Mouse (Mus musculus) stomach, postnatal 0 days (tissue): Measurements from ENCODE around the gene Mark1. TPM values are rescaled to one million over a fixed set of nuclear protein-coding genes. Genes with fewer than 3 reads are reported as not detected.

Experiments used
- ATAC-seq: fragments of 200-750 bp; cut with Nextera tagmentation; 2 replicates; pipeline ENCODE4 v1.8.0; 2017; ENCODE audit not compliant: low FRiP score, low TSS enrichment
- DNase-seq: peaks from one replicate; pipeline ENCODE4 v3.0.0-alpha.2; 2016; ENCODE audit warnings: low spot score
- H3K27ac ChIP-seq: fragments of 300-500 bp; sonication (generic); replicated peaks from 2 replicates; pipeline ENCODE4 v1.5.1; 2014; ENCODE audit warnings: mild to moderate bottlenecking, control low read depth
- H3K27me3 ChIP-seq: fragments of 300-500 bp; sonication (generic); 2 replicates; pipeline ENCODE4 v1.6.1; 2014; ENCODE audit warnings: low read length; ENCODE audit not compliant: control insufficient read depth, insufficient read depth
- H3K36me3 ChIP-seq: fragments of 300-500 bp; sonication (generic); 2 replicates; pipeline ENCODE4 v1.6.1; 2014; ENCODE audit warnings: low read length, mixed read lengths; ENCODE audit not compliant: control insufficient read depth, insufficient read depth
- H3K4me1 ChIP-seq: fragments of 300-500 bp; sonication (generic); replicated peaks from 2 replicates; pipeline ENCODE4 v1.6.1; 2014; ENCODE audit warnings: antibody characterized with exemption; ENCODE audit not compliant: control insufficient read depth, insufficient read depth
- H3K4me2 ChIP-seq: fragments of 300-500 bp; sonication (generic); replicated peaks from 2 replicates; pipeline ENCODE4 v1.6.1; 2014; ENCODE audit warnings: low read depth, mild to moderate bottlenecking, control low read depth, moderate library complexity
- H3K4me3 ChIP-seq: fragments of 300-500 bp; sonication (generic); 2 replicates; pipeline ENCODE4 v1.5.1; 2014; ENCODE audit warnings: low read depth, low read length, control low read depth
- H3K9ac ChIP-seq: fragments of 300-500 bp; sonication (generic); 2 replicates; pipeline ENCODE4 v1.6.1; 2014; ENCODE audit warnings: mild to moderate bottlenecking, low read length, control low read depth, mixed read lengths
- H3K9me3 ChIP-seq: fragments of 300-500 bp; sonication (generic); 2 replicates; pipeline ENCODE4 v1.6.1; 2016; ENCODE audit warnings: low read length; ENCODE audit not compliant: control insufficient read depth
- CTCF ChIP-seq: IDR thresholded peaks from 2 replicates; pipeline ENCODE4 v1.5.1; 2016; ENCODE audit warnings: antibody characterized with exemption, low read depth, mild to moderate bottlenecking, moderate library complexity
- EP300 ChIP-seq: optimal IDR thresholded peaks from 2 replicates; pipeline ENCODE3; 2016; ENCODE audit warnings: antibody characterized with exemption
- WGBS: fragments of 180-500 bp; shearing (Covaris S2); extraction: QIAGEN DNeasy Blood & Tissue Kit; methylation state at CpG from one replicate; pipeline ENCODE4 v1.1.7; 2014; 5-methylcytosine and 5-hydroxymethylcytosine counted together
- polyA plus RNA-seq: library from polyadenylated mRNA; unstranded; fragments of >200 nt; fragmentation: Nextera tagmentation; extraction: Ambion mirVana; gene quantifications from 2 replicates; pipeline ENCODE4 v1.2.1, GENCODE M21; 2015

The Mark1 gene
- polyA plus RNA-seq, 1 experiment from 2014 or later = 1.0 TPM

- Histone ChIP-seq H3K4me3 (no peak overlapping the region), H3K4me1 (0 out of 2 replicates have a peak, but pooled peaks cover 2% of the 10 kb centered on the region), H3K27ac (no peak overlapping the region; the same call in 1 of the 2 replicates), H3K36me3 (no peaks in the 10 kb centered on the region), H3K4me2 (peak overlapping the region; percentile 8; the same call in 1 of the 2 replicates), H3K9ac (no peak overlapping the region), H3K27me3 (no peaks in the 10 kb centered on the region), H3K9me3 (no peaks in the 10 kb centered on the region)
- WGBS = 21% methylated on average over 31 of the region's 31 CpGs
- TF ChIP-seq EP300 (no peak), CTCF (peak; percentile 90)
- DNase-seq (peak; percentile 89), ATAC-seq (peak; percentile 96)
These were observed 147.4 kb downstream of the Mark1 start for GRCm38 (mm10) chr1:184851741-184852618.

GRCm38 (mm10) chr1:184851166-184851565 is 148.2 kb downstream of the Mark1 start:
- WGBS = 52% methylated on average over 7 of the region's 7 CpGs
- no peak overlapping the region for H3K4me3 ChIP-seq
- H3K9me3 ChIP-seq = no peaks in the 10 kb centered on the region
- no peak overlapping the region for H3K4me2 ChIP-seq
- no peak overlapping the region for H3K9ac ChIP-seq
- DNase-seq = no peak
- peaks cover 6% of the 10 kb centered on the region; the same call in 1 of the 2 replicates for H3K4me1 ChIP-seq
- no peaks in the 10 kb centered on the region for H3K27me3 ChIP-seq
- no peak for TF ChIP-seq EP300
- no peak for TF ChIP-seq CTCF
- H3K27ac ChIP-seq = no peak overlapping the region; the same call in 1 of the 2 replicates
- no peaks in the 10 kb centered on the region for H3K36me3 ChIP-seq
- ATAC-seq = no peak

- DNase-seq = no peak
- 35% methylated on average over 3 of the region's 3 CpGs for WGBS
- no peak overlapping the region for H3K4me3 ChIP-seq
- H3K4me2 ChIP-seq = peak overlapping the region; percentile 86
- H3K9ac ChIP-seq = no peak overlapping the region
- no peaks in the 10 kb centered on the region for H3K36me3 ChIP-seq
- ATAC-seq = no peak
- H3K27ac ChIP-seq = no peak overlapping the region
- H3K9me3 ChIP-seq = no peaks in the 10 kb centered on the region
- peaks cover 11% of the 10 kb centered on the region for H3K4me1 ChIP-seq
- no peaks in the 10 kb centered on the region for H3K27me3 ChIP-seq
- TF ChIP-seq CTCF (no peak), EP300 (no peak)
These were observed 152.4 kb downstream of the Mark1 start for GRCm38 (mm10) chr1:184846973-184847372.

Other genes starting within 250 kb of the Mark1 start
- 0.32 and 0.65 TPM in 2 replicates for gene Marc1, start 188.3 kb downstream of the Mark1 start, polyA plus RNA-seq
- gene Marc2, start 153.1 kb downstream of the Mark1 start, polyA plus RNA-seq = 197 and 217 TPM in 2 replicates
- gene C130074G19Rik, start 116.4 kb downstream of the Mark1 start, polyA plus RNA-seq = 1.9 TPM in 2 replicates
- gene Rab3gap2, start 204.5 kb upstream of the Mark1 start, polyA plus RNA-seq = 12.0 and 13.1 TPM in 2 replicates